Mouse (Mus musculus) spleen, adult 2 months (tissue): Measurements from ENCODE around the gene Tbc1d32.

Experiments
- CTCF ChIP-seq: fragments of 200-500 bp; IDR thresholded peaks from 2 replicates; pipeline ENCODE4 v1.5.1; 2011; ENCODE audit warnings: mild to moderate bottlenecking, inconsistent platforms; ENCODE audit not compliant: insufficient read depth, insufficient read length, insufficient replicate concordance; ENCODE audit errors: extremely low read depth
- POLR2A ChIP-seq: fragments of 200-500 bp; IDR thresholded peaks from 2 replicates; pipeline ENCODE4 v1.6.1; 2011; ENCODE audit warnings: low read depth, low read length, inconsistent platforms

DNA sequence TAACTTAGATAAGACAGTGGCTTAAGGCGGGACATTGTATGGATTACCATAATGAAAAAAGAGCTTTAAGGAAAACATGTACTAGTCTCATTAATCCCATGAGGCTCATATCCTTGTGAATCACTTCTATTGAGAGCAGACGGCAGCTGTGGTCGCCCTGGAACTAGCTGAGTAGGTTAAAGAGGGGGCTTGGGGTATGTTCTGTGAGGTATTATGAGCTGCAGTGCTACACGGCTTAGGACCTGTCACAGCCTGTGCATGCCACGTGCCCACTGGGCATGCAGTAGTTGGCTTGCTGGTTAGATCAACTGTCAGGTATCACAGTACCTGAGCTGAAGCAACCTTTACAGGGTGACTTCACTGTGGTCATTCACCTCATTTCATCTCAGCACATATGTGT, 133.9 kb downstream of the Tbc1d32 start:
- no peak for TF ChIP-seq CTCF
- TF ChIP-seq POLR2A, result no peak
